Mouse (Mus musculus) left cerebral cortex, adult 8-10 months (tissue): ENCODE measurements at regions not wholly inside any gene's neighbourhood (a gene's known extent, or its start where the extent isn't known, plus 50 kb on each side); places are given as distances from the start of the nearest gene placed in this dataset.

Experiments used
- DNase-seq, 2 experiments: peaks; one replicate each; pipeline ENCODE4 v3.0.0; 2022; ENCODE audit warnings: low spot score in 2 of 2

DNA sequence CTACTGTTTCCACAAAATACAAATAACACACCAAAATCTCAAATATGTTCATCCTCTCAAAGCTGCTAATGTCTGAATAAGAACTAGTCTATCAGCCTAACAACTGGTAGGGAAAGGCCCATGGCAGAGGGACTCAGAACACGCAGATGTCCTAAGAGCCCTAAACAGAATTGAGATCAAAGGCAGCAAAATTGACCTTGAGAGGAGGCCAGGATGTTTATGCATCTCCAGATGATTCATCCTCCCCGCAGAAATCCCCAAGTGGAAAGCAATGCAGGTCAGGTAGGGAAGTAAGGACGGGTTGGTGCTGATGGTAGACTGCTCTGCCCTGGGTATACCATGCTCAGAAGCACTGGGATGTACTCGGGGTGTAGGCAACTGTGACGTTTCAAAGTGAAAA is 89.0 kb upstream of the Tmem150c start:
- DNase-seq: no peak

DNA sequence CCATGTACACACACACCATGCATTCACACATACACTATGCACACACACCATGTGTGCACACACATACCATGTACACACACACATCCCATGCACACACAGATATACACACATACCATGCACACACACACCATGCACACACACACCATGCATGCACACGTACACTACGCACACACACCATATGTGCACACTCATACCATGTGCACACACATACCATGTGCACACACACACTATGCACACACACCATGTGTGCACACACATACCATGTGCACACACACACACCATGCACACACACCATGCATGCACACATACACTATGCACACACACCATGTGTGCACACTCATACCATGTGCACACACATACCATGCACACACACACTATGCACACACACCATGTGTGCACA is 87.1 kb upstream of the Tmem150c start:
- DNase-seq: no peak

DNA sequence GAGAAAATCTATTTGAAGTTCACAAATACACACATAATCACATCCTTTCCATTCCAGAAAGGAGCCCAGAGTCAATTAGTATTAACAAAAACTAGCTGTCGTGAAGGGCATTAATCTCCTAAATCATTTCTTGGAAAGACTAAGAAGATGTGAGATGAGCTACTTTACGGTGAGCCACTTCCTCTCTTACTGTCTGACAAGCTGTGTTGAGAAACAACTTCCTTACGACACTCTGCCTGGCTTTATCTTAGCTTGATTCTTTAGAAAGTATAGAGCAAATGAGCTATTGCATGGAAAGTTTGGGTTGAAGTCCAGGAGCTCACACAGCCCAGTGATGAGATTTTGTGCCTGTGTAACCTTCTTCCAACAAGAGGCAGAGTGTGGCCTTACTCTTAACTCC is 85.2 kb upstream of the Tmem150c start:
- no peak for DNase-seq

DNA sequence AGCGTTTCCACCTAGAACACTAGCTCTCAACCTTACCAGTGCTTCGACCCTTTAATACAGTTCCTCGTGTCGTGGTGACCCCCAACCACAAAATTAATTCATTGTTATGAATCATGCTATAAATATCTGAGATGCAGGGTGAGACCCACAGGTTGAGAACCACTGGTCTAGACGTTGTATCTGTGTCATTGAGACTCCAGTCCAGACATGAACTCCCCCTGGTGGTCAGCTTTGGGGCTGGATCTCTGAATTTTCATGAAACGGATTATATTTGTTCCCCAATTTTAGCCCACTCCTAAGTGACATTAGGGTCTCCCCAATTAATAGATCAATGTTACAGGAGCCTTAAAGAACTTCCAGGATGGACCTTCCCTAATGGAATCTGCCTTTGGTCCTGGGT is 81.3 kb upstream of the Tmem150c start:
- peak in 1 of 2 experiments; percentile 56 for DNase-seq

DNA sequence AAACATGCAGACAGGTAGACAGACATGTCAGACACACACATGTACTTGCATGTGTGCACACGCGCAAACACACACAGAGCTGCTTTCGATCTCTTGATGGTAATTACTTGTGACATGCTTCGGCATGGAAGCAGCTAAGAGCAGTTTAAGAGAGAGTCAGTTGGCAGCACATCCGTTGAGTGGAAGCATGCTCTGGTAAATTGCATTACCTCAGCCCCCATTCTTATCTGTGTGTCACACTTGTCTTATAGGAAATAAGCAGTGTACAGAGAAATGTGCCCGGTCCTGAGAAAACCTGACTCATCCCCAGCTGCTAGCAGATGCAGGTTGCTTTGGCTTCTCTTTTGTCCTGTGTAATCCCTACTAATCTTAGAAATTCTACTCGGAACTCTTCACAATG is 80.0 kb upstream of the Tmem150c start:
- DNase-seq: no peak

DNA sequence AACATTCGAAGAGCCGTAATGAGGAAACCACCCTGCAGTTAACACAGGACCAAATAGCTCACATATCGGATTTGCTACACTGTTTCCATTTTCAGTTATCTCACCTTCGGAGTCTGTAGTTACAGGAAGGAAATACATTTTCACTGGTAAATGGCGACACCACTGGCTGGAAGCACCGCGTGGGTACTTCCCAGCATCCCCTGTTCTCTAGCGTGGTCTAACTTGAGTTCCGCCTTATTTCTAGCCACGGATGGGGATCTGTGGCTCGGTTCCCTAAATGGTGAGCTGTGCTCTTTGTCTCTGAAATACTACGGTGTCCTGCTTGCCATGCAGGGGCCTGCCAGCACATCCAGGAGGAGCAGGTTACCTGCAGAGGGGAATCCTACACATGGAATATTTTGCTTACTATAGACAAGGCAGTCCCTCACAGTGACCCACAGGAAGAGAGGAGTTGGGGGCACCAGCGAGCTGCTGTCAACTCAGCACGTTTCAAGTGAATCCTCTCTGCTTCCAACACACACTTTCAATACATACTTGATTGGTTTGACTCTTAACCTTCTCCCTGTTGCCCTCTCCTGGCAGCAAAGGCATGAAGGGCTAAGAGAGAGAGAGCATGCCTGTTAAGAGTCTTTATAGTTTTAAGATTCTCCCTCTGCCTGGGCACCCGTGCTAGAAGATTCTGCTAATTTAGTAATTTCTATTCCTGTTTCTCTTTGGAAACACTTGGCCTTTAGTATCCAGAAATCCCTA is 78.9 kb upstream of the Tmem150c start:
- no peak for DNase-seq

DNA sequence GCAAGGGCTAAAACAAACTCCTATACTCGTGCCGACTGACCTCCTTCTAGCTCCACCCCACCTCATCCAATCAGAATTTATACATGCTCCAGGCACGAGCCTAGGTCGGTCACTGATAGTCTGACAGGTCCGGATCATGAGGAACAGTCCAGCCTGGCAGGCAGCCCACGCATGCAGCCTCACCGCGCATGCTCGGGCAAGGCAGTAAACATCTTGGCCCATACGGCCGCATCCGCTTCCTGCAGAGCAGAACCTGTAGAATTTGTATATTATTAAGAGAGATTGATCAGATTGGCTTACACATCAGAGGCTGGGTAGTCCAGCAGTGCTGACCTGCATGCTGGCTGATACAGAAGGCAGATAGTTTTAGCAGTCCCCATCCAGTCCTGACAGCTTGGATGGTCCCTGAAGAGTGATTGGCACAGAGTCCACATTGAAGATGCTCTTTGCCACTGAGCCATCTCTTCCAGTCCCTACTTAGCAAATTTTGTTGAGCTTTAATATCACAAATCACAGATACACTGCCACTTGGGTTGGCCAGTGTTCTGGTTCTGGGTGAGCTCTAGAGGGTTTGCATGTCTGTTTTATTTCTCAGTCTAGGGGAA is 78.2 kb upstream of the Tmem150c start:
- DNase-seq: no peak

DNA sequence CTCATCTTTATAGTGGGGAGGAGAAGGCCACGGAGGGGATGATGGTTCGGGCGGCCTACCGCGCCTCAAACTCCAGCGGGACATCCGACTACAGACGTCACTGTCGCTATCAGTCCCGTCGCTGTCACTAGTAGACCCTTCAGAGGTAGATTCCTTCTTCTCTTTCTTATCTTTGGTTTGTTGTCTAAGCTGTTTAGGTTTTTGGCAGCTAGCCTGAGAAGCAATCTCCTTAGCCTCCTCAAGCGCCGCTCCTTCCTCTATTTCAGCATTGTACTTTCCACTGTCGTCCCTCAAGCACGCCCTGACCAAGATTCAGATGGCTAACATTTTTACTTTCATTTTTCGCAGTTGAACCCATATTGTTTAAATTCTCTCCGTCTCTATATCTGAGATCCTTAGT is 76.7 kb upstream of the Tmem150c start:
- DNase-seq: no peak

DNA sequence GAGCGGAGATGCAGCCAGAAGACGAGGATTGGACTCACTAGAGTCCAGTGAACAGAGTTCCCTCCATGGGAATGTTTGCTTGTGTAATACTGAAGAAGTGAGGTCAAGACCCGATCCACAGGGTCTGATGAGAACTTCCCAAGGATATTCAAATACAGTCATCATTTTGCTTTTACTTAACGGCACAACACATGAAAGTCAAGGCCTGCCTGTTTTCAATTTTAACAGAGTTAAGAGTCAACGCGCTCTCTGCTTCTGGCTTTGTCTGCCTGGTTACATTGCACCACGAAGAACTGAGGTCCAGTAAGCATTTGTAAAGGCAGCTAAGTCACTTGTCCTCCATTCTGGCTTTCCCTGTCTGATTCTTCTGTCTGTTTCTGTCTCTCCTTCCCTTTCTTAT is 72.5 kb upstream of the Tmem150c start:
- no peak for DNase-seq

DNA sequence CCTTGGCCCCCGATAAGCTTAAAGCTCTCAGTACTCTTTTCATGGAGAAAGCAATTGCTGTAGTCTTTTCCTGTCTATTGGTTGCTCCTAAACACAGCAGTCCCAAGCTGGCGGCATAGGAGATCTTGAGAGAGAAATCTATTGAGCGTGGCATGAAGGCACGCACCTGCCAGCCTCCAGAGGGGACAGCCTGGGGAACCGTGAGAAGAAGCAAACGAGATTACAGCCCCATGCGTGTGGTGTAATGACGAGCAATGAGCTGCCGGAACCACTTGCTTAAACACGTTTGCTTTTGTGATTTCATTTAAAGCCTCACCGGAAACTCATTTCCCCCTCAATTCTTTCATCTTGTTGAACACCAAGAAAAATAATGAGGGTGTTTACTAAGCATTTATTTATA is 72.0 kb upstream of the Tmem150c start:
- DNase-seq: no peak

DNA sequence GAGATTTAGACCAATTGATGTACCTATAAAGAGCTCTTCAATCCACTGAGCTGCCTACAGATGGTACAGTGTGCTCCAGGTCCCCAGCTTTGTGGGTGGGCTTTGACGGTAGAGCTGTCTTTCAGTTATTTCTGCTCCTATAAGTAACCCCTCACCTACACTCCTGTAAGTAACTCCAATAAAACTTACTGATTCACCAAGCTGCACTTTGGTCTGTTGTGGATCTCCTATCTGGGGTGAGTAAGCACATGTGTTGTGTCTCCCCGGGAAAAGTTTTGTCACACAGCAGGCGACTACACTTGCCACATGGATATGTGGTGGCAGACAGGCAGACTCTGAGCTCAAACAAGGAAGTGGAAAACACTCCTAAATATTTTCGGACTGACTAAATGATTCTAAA is 70.4 kb upstream of the Tmem150c start:
- no peak for DNase-seq

DNA sequence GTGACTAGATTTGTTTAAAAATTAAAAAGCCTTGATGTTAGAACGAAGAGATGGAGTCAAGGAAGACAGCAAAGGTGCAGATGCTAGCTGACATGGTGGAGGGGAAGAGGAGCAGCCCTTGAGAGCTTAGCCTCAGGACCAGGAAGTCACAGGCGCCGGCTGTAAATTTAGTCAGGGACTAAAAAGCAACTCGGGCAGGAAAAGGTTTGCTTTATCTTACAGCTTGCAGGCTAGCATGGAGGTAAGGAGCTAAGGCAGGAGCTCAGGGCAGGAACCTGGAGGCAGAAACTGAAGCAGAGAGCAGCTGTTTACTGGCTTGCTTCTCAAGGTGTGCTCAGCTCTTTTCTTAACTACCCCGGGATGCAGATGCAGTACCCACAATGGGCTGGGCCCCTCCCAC is 68.3 kb upstream of the Tmem150c start:
- no peak for DNase-seq

DNA sequence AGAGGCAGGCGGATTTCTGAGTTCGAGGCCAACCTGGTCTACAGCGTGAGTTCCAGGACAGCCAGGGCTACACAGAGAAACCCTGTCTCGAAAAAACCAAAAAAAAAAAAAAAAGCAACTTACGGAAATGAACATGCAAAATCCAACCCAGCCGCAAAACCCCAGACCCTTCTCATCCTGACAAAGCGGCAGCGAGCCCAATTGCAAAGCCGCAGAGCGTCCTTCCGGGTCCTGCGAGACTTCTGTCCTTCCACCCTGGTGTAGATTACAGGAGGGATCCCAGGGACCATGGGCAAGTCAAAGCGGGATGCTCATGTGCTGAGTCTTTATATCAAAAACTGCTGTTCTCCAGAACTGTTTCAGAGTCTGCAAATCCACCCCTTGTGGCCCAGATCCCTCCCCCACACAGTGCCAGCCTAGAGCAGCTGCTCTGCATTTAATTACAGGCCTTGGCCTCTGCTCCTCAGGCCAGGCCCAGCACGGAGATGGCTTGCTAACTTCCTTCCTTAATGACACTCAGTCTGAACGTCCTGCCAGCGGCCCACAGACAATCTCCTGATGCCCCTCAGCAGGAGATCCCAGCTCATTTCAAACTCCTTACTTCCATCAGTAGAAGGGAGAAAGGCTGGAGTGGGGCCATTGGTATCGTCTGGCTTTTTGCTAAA is 67.1 kb upstream of the Tmem150c start:
- no peak for DNase-seq

DNA sequence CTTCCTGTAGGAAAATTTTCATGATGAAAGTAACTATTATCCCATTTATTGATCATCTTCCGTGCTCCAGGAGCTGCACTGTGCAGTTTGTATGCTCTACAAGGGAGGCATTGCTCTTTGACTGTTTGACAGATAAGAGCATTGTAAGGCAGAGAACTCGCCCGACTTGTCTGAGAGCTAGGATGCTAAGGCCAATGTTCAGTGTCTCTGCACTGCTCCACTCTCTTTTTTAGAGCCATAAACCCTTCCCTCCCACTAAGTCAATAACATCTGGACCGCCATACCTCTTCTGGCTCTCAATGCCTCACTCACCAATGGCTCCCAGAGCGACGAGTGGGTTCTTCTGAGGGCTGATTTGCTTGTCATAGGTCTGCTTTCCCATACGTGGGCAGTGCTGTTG is 65.9 kb upstream of the Tmem150c start:
- no peak for DNase-seq

DNA sequence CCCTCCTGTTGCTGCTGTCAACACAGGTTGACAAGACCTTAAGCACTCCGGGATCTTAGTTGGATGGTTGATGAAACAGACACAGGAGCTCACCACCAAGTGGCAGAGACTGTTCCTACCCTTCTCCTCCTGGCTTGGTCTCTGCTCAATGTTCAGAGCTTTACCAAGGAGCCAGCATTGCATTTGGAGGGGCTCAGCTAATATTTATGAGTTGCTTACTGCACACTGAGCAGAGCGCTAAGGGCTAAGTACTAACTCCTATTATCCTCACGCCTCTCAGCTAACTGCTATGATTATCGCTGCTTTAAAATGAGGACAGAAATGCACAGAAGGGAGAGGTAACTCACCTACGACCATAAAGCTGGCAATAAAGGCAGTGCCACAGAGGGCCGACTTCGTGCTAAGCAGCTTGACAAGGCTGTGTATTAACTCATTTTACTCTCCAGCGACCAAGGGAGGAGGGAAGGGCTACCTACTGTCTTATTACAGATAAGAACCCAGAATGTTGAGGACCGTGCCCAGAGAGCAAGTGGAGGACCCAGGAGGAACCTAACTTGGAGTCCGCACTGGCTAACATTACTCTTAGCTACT is 65.3 kb upstream of the Tmem150c start:
- DNase-seq: no peak

DNA sequence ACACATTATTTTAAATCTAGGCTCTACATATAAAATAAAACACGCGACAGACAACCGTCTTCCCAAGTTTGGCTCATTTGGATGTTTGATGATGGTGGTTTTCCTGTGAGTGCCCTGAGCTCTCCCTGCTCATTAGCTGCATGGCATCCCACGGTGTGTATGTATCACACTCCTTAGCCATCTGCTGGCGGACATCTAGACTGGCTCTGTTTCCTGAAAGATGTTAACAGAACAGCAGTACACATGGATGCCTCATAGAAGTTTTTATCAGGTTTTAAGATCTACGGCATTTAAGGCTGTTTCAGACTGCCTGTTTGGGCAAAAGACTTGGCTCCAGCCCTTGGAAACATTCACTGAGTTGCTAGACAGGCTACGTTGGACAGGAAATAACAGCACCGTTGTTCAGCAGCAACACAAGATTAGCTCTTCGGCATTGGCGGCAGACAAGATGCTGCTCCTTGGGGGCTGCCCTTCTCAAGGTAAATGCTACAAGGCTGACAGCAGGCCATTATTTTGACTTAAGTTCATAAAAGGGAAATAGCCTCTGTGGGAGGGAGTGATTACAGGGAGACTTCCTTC is 61.5 kb upstream of the Tmem150c start:
- DNase-seq: peak in 1 of 2 experiments; percentile 46

DNA sequence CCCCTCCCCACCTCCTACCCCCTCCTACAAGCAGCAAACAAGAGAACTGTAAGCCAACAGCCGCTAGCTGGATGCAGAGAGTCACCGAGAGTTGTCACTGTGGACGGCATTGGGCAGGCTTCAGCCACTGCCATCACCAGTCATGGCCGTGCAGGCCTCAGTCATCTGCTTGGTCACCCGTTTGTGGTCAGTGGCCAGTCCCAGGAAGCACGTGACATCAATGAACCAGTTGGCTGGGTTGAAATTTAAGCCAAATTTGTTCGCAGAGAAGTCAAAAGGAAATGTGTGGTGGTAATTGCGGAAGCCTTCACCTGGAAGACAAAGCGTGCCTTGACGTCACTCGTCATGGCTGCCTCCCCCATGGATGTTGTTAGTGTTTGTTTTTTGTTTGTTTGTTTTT is 60.7 kb upstream of the Tmem150c start:
- DNase-seq: no peak

DNA sequence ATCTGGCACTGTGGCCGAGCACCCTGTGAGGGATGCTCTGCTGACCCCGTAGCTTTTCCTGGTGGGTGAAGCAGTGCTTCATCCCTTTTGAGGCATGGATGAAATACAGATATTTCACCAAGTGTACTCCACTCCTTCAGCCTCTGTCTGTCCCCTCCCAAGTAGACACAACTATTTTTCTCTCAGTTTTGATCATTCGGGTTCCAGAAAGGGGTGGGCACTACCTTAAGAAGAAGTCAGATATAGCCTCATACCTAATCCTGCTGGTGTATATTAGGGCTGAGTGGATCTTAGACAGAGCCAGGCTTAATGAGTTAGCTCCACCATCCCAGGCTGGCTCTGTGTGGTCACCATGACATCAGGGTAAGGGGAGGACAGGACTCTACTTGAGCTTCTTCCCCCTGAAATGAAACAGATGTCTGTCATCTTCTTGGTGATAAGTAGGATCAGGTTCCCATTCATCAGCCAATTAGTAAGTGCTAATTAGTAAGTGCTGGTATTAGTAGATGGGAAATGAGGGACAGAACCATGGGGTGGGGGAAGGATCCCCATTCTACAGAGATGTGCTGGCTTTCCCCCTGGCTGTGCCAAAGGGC is 58.7 kb upstream of the Tmem150c start:
- DNase-seq: no peak

DNA sequence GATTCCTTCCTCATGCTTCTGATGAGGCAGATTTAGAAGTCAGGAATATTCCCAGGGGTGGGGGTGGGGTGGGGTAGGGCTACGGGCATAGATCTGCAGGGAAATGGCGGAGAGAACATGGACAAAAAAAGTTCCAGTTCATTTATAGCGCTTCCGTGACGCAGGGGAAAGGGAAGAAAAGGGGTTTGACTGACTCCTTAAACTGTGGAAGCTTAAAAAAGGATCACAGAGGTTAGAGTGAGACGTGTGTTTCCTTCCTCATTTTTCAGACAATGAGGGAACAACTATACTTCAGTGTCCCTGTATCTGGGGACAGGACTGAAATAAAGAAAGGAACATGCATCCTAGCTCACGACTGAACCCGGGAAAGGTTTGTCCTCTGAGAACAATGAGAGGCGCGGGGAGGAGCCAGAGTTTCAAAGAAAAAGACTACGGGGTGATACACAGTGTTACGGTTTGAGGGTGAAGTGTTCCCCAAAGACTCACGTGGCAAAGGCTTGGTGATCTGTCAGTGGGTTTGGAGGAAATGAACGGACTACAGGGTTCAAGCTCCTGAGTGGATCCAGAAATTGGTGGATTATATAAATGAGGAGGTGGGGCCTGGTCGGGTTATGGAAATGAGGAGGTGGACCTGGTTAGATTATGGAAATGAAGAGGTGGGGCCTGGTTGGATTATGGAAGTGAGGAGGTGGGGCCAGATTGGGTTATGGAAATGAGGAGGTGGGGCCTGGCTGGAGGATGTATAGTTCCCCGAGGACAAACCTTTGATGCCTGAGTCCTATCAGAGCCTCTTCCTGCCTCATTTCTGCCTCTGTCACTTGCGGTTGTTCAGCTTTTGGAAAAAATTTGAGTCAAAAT is 57.8 kb upstream of the Tmem150c start:
- no peak for DNase-seq

DNA sequence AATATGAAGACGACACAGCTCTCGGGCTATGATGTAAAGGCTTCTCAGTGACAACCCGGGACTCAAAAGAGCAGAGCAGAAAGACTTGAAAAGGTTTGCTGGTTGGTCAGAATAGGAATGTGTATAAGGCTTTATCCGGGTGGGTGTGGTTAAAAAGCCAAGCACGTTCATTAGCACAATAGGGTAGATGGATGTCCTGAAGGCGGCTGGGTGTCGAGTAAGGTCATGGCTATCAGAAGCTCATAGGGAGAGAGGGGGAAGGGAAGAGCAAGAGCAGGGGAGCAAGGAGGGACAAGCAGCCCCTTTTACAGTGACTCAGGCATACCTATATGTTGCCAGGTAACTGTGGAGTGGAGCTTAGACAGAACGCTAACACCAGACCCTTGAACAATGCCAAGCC is 54.3 kb upstream of the Tmem150c start:
- DNase-seq: no peak

DNA sequence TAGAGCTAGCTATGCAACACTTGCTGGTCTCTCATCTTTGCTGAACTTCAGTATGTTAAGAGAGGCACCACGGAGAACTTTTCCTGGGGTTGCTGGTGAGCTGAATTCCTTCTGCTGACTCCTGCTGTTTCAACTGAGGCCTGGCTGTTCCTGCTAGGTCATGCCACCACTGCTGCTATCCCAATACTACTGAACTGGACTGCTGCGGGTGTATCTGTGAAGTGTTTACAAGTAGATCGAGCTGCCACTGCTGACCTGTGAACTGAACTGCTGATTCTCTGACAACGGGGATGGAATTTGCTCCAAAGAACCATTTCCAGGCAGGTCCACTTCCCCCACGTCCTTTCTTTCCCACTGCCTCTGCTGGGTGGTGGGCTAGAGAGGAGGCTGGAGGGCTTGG is 51.1 kb upstream of the Tmem150c start:
- DNase-seq: no peak
